Mouse (Mus musculus) kidney, adult 18-20 months (tissue): ENCODE results near the gene Ywhaq.

Source experiments
- DNase-seq: peaks from one replicate; pipeline ENCODE4 v3.0.0; 2021

Gene Ywhaq

GRCm38 (mm10) chr12:21417100-21418070, at the start of gene Ywhaq:
Gene Ywhaq, minus strand, starts transcription at chr12:21417637.
- DNase-seq: peak; percentile 95

- DNase-seq: no peak
Observed at GRCm38 (mm10) chr12:21463448-21463891, 46.0 kb upstream of the Ywhaq start.

- DNase-seq: no peak
Observed at GRCm38 (mm10) chr12:21462658-21463057, 45.2 kb upstream of the Ywhaq start.

GRCm38 (mm10) chr12:21459681-21460080, 42.2 kb upstream of the Ywhaq start:
- no peak for DNase-seq

GRCm38 (mm10) chr12:21456021-21456420, 38.6 kb upstream of the Ywhaq start:
- DNase-seq: no peak

GRCm38 (mm10) chr12:21451752-21452151, 34.3 kb upstream of the Ywhaq start:
- no peak for DNase-seq

GRCm38 (mm10) chr12:21451351-21451750, 33.9 kb upstream of the Ywhaq start:
- DNase-seq: no peak

- no peak for DNase-seq
Observed at GRCm38 (mm10) chr12:21443783-21444182, 26.3 kb upstream of the Ywhaq start.

- DNase-seq: no peak
Observed at GRCm38 (mm10) chr12:21441870-21442269, 24.4 kb upstream of the Ywhaq start.

- no peak for DNase-seq
Observed at GRCm38 (mm10) chr12:21439428-21439827, 22.0 kb upstream of the Ywhaq start.

- no peak for DNase-seq
Observed at GRCm38 (mm10) chr12:21438750-21439394, 21.4 kb upstream of the Ywhaq start.

- DNase-seq: no peak
Observed at GRCm38 (mm10) chr12:21438294-21438693, 20.9 kb upstream of the Ywhaq start.

- DNase-seq: no peak
Observed at GRCm38 (mm10) chr12:21431950-21432349, 14.5 kb upstream of the Ywhaq start.

- DNase-seq: no peak
Observed at GRCm38 (mm10) chr12:21431039-21431438, 13.6 kb upstream of the Ywhaq start.

- no peak for DNase-seq
Observed at GRCm38 (mm10) chr12:21430140-21430539, 12.7 kb upstream of the Ywhaq start.

GRCm38 (mm10) chr12:21429021-21429420, 11.6 kb upstream of the Ywhaq start:
- no peak for DNase-seq

GRCm38 (mm10) chr12:21426065-21426940, 8.9 kb upstream of the Ywhaq start:
- DNase-seq: peak; percentile 63

GRCm38 (mm10) chr12:21424683-21425082, 7.2 kb upstream of the Ywhaq start:
- no peak for DNase-seq

GRCm38 (mm10) chr12:21418621-21419131, 1.2 kb upstream of the Ywhaq start:
- DNase-seq: peak; percentile 28

GRCm38 (mm10) chr12:21418083-21418482, 646 bp upstream of the Ywhaq start:
- DNase-seq: no peak

GRCm38 (mm10) chr12:21416506-21416905, 931 bp downstream of the Ywhaq start:
- DNase-seq: no peak

GRCm38 (mm10) chr12:21410620-21411019, 6.8 kb downstream of the Ywhaq start:
- DNase-seq: no peak

- no peak for DNase-seq
Observed at GRCm38 (mm10) chr12:21409651-21410050, 7.8 kb downstream of the Ywhaq start.
